Mouse (Mus musculus): ENCODE measurements around the gene Iqcf5. TPM values are rescaled to one million over a fixed set of nuclear protein-coding genes. Genes with fewer than 3 reads are reported as not detected.
"Not testable (repeated sequence)": the region's sequence is repeated elsewhere in the genome, so short reads cannot be mapped to it uniquely, and the experiment has no call there.

The Iqcf5 gene
- polyA plus RNA-seq, 1 experiment from 2014 or later: not detected

DNA sequence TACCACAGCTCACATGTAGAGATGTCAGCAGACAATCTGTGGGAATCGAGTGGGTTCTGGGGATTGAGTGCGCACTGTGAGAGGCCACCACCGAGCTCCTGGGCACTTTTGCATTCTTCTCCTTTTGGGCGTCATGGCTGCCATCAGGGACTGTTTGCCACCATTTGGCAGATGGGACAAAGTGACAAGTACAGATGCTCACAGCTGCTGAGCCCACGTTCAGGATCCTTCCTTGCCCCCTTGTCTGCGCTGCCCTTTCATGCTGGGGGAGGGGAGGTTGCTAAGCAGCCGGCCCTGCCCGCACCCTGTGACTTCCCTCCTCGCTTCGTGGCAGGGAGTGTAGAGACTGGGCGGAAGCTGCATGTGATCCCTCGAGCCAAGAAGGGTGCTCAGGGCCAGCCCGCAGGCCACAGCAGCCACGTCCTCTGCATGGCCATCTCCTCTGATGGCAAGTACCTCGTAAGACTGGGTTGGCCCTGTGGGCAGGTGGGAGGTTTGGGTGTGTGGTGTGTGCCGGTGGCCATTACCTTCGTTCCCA, 31.7 kb upstream of the Iqcf5 start:
- no peak overlapping the region for H3K4me2 ChIP-seq
- peaks cover 11% of the 10 kb centered on the region for H3K4me1 ChIP-seq (replicated peaks)
- no peak overlapping the region for H3K4me3 ChIP-seq
- no peak overlapping the region for H3K9ac ChIP-seq
- no peak for ATAC-seq (ENCODE audit: low FRiP score, low read depth)
- WGBS: 84% methylated on average over 17 of the region's 17 CpGs
- no peaks in the 10 kb centered on the region for H3K27me3 ChIP-seq
- peaks cover 37% of the 10 kb centered on the region for H3K36me3 ChIP-seq
- H3K9me3 ChIP-seq: no peaks in the 10 kb centered on the region
- H3K27ac ChIP-seq (replicated peaks): no peak overlapping the region

DNA sequence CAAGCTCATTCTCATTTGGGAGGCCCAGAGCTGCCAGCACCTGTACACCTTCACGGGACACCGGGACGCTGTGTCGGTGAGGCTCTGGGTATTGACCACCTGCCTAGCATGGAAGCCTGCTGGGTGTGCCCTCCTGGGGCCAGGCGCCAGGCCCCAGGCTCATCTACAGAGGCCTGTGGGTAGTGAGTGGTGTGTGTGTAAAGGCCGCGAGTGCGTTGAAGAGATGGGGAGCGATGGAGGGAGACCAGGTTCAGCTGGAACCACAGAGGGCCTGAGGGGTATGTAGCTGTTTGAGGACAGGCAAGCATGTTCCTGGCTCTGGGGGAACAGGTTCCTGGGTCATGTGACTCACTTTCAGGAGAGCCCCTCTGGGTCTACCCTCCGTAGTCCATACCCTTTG, 31.2 kb upstream of the Iqcf5 start:
- 96% methylated on average over 10 of the region's 10 CpGs for WGBS
- H3K9me3 ChIP-seq: no peaks in the 10 kb centered on the region
- H3K27me3 ChIP-seq: no peaks in the 10 kb centered on the region
- no peak for ATAC-seq (ENCODE audit: low FRiP score, low read depth)
- peaks cover 6% of the 10 kb centered on the region for H3K4me1 ChIP-seq (replicated peaks)
- peaks cover 37% of the 10 kb centered on the region for H3K36me3 ChIP-seq
- H3K9ac ChIP-seq: no peak overlapping the region
- H3K4me2 ChIP-seq: no peak overlapping the region
- H3K4me3 ChIP-seq: no peak overlapping the region
- no peak overlapping the region for H3K27ac ChIP-seq (replicated peaks)

DNA sequence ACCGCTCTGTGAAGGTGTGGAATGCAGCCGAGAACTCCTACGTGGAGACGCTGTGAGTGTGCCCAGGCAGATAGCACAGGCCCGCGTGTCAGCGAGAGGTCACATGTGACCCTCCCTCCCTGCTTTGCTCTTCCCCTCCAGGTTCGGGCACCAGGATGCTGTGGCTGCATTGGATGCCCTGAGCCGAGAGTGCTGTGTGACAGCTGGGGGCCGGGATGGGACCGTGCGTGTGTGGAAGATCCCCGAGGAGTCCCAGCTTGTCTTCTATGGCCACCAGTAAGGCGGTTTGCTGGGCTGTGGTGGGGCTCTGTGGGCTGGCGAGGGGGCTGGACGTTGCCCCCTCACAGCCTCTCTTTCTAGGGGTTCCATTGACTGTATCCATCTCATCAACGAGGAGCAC, 30.8 kb upstream of the Iqcf5 start:
- WGBS: 95% methylated on average over 17 of the region's 17 CpGs
- H3K9me3 ChIP-seq: no peaks in the 10 kb centered on the region
- no peaks in the 10 kb centered on the region for H3K27me3 ChIP-seq
- H3K27ac ChIP-seq (replicated peaks): no peak overlapping the region
- no peak overlapping the region for H3K9ac ChIP-seq
- 0 out of 2 replicates have a peak, but pooled peaks cover 1% of the 10 kb centered on the region for H3K4me1 ChIP-seq (replicated peaks)
- ATAC-seq (ENCODE audit: low FRiP score, low read depth): no peak
- H3K4me2 ChIP-seq: no peak overlapping the region
- H3K4me3 ChIP-seq: no peak overlapping the region
- H3K36me3 ChIP-seq: peaks cover 37% of the 10 kb centered on the region

DNA sequence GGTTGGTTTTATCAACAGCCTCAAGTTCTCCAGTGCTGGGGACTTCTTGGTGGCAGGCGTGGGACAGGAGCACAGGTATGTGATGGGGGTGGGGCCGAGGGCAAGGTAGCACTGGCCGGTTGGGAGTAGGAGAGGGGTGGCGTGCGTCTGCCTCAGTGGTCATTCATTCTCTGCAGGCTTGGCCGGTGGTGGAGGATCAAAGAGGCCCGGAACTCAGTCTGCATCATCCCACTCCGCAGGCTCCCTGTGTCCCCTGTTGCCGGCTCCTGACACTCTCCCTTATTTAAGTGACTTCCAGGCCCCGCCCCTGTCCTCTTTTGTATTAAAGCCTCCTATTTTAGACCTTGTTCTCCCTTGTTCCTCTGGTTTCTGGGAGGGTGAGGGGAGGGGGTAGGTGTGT, 29.3 kb upstream of the Iqcf5 start:
- no peak overlapping the region for H3K27ac ChIP-seq (replicated peaks)
- WGBS: 75% methylated on average over 10 of the region's 10 CpGs
- H3K27me3 ChIP-seq: no peaks in the 10 kb centered on the region
- no peak overlapping the region for H3K4me2 ChIP-seq
- H3K36me3 ChIP-seq: peaks cover 37% of the 10 kb centered on the region
- no peaks in the 10 kb centered on the region for H3K9me3 ChIP-seq
- no peak overlapping the region for H3K4me3 ChIP-seq
- no peak overlapping the region for H3K9ac ChIP-seq
- ATAC-seq (ENCODE audit: low FRiP score, low read depth): no peak
- no peaks in the 10 kb centered on the region for H3K4me1 ChIP-seq (replicated peaks)

DNA sequence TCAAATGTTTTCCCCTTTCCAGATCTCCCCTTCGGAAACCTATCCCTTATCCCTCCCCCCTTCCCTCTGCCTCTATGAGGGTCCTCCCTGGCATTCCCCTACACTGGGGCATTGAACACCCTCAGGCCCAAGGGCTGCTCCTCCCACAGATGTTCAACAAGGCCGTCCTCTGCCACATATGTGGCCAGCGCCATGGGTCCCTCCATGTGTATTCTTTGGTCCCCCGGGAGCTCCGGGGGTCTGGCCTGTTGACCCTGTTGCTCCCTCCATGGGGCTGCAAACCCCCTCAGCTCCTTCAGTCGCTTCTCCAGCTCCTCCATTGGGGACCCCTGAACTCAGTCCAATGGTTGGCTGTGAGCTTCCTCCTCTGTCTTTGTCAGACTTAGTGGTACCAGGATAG, 26.8 kb upstream of the Iqcf5 start:
- not testable (repeated sequence) for H3K4me1 ChIP-seq (replicated peaks); H3K27me3 ChIP-seq; H3K4me2 ChIP-seq; H3K9me3 ChIP-seq; H3K4me3 ChIP-seq; H3K9ac ChIP-seq; H3K27ac ChIP-seq (replicated peaks); ATAC-seq (ENCODE audit: low FRiP score, low read depth)
- 87% methylated on average over 6 of the region's 6 CpGs for WGBS
- peaks cover 28% of the 10 kb centered on the region for H3K36me3 ChIP-seq

DNA sequence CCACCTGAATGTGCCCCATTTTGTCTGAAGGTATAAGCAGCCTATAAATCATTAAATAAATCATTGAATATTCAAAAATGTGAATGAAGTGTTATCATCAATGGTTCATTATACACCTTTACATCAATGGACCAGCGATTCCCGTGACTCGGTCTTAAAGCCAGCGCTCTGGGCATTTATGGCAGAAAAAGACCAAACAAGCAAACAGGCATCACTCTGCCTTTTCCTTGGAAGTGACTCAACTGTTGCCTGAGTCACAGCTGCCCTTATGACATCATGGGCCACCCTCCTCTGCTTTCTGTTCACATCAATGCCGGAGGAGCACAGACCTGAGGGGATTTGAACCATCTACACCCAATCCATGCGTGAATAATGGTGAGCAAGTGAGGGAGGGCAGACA, 14.7 kb upstream of the Iqcf5 start, which contains the start of gene Iqcf1:
Gene Iqcf1, plus strand, starts transcription at position 301 of the 400 bp plus-strand sequence.
- Histone ChIP-seq H3K9me3 (no peaks in the 10 kb centered on the region), H3K36me3 (no peaks in the 10 kb centered on the region), H3K4me1 (replicated peaks) (no peaks in the 10 kb centered on the region), H3K27me3 (no peaks in the 10 kb centered on the region), H3K27ac (replicated peaks) (no peak within 1 kb of the TSS), H3K4me2 (no peak within 1 kb of the TSS), H3K9ac (no peak within 1 kb of the TSS), H3K4me3 (no peak within 1 kb of the TSS)
- no peak for ATAC-seq (ENCODE audit: low FRiP score, low read depth)
- 93% methylated on average over 6 of the region's 6 CpGs for WGBS

DNA sequence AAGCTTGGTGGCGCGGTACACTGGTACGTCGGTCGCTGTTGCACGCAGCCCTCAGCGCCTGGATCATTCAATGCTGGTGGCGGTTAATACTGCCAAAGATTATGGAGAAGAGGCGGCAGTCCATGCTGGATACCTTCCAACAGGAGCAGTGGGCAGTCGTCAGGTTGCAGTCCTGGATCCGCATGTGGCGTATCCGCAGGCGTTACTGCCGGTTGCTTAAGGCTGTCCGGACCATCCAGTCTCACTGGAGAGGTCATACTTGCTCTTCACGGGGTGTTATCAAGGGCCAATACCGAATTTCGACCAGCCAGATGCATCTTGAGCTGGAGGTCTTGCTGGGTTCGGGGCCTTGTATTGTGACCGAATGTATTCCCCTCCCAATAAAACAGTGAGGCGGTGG, 12.5 kb upstream of the Iqcf5 start:
- no peaks in the 10 kb centered on the region for H3K4me1 ChIP-seq (replicated peaks)
- H3K27ac ChIP-seq (replicated peaks): no peak overlapping the region
- no peak overlapping the region for H3K4me2 ChIP-seq
- H3K9me3 ChIP-seq: no peaks in the 10 kb centered on the region
- H3K9ac ChIP-seq: no peak overlapping the region
- no peak overlapping the region for H3K4me3 ChIP-seq
- H3K27me3 ChIP-seq: no peaks in the 10 kb centered on the region
- H3K36me3 ChIP-seq: no peaks in the 10 kb centered on the region
- ATAC-seq (ENCODE audit: low FRiP score, low read depth): no peak
- WGBS: 87% methylated on average over 22 of the region's 22 CpGs

DNA sequence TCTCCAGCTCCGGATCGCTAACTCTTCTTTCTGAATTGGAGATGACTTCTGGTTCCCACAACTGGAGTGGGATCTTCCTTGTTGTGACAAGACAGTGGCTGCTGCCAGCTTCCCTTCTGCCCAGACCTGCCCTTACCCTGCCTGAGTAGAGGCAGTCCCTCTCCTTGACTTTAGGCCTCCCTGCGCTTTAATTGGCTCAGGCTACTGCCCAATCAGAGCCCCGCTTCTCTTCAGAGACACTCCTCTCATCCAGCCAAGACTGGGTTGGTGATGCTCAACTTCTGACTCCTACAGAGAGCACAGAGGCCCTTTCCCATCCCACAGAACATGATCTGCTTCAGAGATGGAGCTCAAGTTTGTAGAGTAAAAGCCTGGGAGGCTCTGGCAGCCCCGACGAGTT, 10.1 kb upstream of the Iqcf5 start:
- ATAC-seq (ENCODE audit: low FRiP score, low read depth): no peak
- H3K4me3 ChIP-seq: no peak overlapping the region
- no peak overlapping the region for H3K9ac ChIP-seq
- no peaks in the 10 kb centered on the region for H3K9me3 ChIP-seq
- H3K4me1 ChIP-seq (replicated peaks): no peaks in the 10 kb centered on the region
- no peaks in the 10 kb centered on the region for H3K36me3 ChIP-seq
- no peak overlapping the region for H3K4me2 ChIP-seq
- 76% methylated on average over 6 of the region's 6 CpGs for WGBS
- no peaks in the 10 kb centered on the region for H3K27me3 ChIP-seq
- no peak overlapping the region for H3K27ac ChIP-seq (replicated peaks)

DNA sequence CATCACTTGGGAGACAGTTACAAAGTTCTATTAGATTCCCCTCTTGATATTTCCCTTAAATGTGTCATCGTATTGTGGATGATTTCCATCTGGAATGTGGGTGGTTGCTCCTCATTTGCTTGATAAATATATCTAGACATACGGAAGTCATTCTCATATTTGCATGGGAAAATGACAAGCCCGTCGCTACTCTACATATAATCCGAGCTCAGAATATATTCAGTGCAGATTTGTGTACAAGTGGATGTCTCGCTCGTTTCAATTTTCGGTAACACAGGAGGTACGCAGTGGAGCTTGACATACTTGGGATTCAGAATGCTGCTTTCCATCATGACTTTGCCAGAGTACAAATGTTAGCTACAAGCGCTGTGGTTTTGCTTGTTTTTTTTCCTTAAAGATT, 5.0 kb upstream of the Iqcf5 start:
- H3K9me3 ChIP-seq: no peaks in the 10 kb centered on the region
- no peaks in the 10 kb centered on the region for H3K36me3 ChIP-seq
- H3K4me2 ChIP-seq: no peak overlapping the region
- H3K27me3 ChIP-seq: no peaks in the 10 kb centered on the region
- no peak overlapping the region for H3K9ac ChIP-seq
- no peak overlapping the region for H3K27ac ChIP-seq (replicated peaks)
- no peak overlapping the region for H3K4me3 ChIP-seq
- ATAC-seq (ENCODE audit: low FRiP score, low read depth): no peak
- H3K4me1 ChIP-seq (replicated peaks): no peaks in the 10 kb centered on the region
- WGBS: 95% methylated on average over 10 of the region's 10 CpGs

DNA sequence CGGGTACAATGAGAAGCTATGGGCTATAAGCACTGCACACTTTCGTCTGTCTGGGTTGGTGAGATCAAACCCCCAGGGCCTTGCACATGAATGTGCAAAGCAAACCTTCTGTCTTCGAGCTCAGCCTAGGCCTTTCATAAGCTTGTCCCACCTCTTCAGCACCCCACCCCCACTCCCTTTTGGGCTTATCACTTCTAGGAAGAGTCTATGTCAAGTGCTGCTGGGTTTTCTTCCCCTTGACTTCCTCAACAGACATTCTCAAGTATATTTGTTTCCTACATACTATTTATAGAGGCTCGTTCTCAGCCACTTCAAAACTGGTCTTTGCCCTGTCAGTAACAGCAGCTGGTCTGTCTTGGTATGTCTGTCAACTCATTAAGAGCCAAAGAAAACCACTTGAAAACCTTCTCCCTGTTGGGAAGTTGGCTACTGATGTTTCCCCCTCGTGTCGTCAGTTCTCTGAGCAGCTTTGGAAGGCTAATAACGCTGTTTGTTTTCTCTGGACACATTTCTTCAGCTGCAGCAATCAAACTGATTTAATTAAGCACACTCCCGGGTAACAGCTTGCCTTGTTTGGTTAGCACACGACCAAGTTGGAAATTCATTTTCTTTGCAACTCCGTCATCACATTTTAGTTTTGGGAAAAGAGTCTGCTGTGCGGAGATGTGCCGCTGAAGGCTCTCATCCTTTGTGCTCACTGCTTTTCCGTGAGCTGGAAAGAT, 1.5 kb upstream of the Iqcf5 start:
- H3K27me3 ChIP-seq: no peaks in the 10 kb centered on the region
- H3K27ac ChIP-seq (replicated peaks): no peak overlapping the region
- 64% methylated on average over 13 of the region's 13 CpGs for WGBS
- no peak overlapping the region for H3K4me2 ChIP-seq
- no peaks in the 10 kb centered on the region for H3K9me3 ChIP-seq
- no peak overlapping the region for H3K4me3 ChIP-seq
- H3K9ac ChIP-seq: no peak overlapping the region
- H3K36me3 ChIP-seq: no peaks in the 10 kb centered on the region
- no peak for ATAC-seq (ENCODE audit: low FRiP score, low read depth)
- no peaks in the 10 kb centered on the region for H3K4me1 ChIP-seq (replicated peaks)

DNA sequence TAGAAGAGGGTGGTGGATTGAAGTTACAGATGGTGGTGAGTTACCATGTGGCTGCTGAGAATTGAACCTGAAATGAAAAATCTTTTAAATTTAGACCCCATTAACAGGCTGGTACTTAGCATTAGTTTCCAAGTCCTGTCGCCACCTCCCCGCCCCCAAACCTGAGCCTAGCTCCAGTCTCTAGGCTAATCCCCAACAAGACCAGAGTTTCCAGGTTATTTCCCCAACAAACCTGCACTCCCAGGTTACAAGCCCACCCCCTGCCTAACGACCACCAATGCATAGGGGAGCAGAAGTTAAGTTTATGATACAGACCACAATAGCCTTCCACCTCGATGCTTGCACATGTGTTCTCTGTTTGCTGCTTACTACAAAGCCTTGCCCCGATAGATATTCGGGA, 807 bp upstream of the Iqcf5 start:
- Histone ChIP-seq H3K27me3 (no peaks in the 10 kb centered on the region), H3K9me3 (no peaks in the 10 kb centered on the region), H3K4me2 (no peak overlapping the region), H3K27ac (replicated peaks) (no peak overlapping the region), H3K4me1 (replicated peaks) (no peaks in the 10 kb centered on the region), H3K9ac (no peak overlapping the region), H3K36me3 (no peaks in the 10 kb centered on the region), H3K4me3 (no peak overlapping the region)
- ATAC-seq (ENCODE audit: low FRiP score, low read depth): no peak
- WGBS: 81% methylated on average over 6 of the region's 6 CpGs

DNA sequence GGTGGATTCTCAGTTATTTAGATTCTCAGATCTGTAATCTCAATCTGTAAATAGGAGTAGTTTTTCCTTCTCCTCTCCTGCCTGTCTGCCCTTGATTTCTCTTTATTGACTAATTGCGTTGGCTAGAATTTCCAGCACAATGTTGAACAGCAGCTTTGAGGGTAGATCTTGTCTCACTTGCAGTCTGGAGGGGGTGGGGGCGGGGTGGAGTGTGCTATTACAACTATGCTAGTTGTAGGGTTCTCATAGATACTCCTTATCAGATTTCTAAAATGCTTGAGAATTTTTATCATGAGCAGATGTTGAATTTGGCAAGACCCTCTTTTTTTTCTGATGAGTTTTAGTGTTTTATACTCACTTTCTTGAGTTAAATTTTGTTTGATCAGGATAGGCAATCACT, 5.1 kb downstream of the Iqcf5 start:
- Histone ChIP-seq H3K4me1 (replicated peaks) (no peaks in the 10 kb centered on the region), H3K9me3 (no peaks in the 10 kb centered on the region), H3K4me2 (no peak overlapping the region), H3K36me3 (no peaks in the 10 kb centered on the region), H3K9ac (no peak overlapping the region), H3K4me3 (no peak overlapping the region), H3K27me3 (no peaks in the 10 kb centered on the region), H3K27ac (replicated peaks) (no peak overlapping the region)
- no peak for ATAC-seq (ENCODE audit: low FRiP score, low read depth)
- 90% methylated on average over 2 of the region's 2 CpGs for WGBS

DNA sequence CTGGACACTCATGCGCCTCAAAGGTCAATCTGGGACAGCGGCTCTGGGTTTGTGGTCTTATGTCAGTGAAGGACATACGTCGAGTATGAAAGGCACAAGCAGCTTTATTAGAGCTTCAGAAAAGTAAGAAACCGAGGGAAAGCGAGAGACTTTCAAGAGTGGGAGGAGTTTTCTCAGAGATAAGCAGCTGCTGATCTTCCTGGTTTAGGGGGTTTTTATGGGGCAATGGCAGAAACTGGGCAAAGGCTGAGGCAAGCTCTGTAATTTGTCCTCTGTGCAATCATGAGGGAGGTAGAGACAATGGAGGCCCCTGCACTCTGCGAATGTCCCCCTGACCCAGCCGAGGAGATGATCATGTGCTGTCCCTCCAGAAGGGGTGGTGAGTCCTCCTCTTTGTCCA, 5.5 kb downstream of the Iqcf5 start:
- Histone ChIP-seq H3K27ac (replicated peaks) (no peak overlapping the region), H3K4me2 (no peak overlapping the region), H3K9me3 (no peaks in the 10 kb centered on the region), H3K4me1 (replicated peaks) (no peaks in the 10 kb centered on the region), H3K27me3 (no peaks in the 10 kb centered on the region), H3K4me3 (no peak overlapping the region), H3K9ac (no peak overlapping the region), H3K36me3 (no peaks in the 10 kb centered on the region)
- WGBS: 85% methylated on average over 8 of the region's 8 CpGs
- ATAC-seq (ENCODE audit: low FRiP score, low read depth): no peak
